Mouse (Mus musculus) intestine, postnatal 0 days (tissue): ENCODE measurements at regions not wholly inside any gene's neighbourhood (a gene's known extent, or its start where the extent isn't known, plus 50 kb on each side); places are given as distances from the start of the nearest gene placed in this dataset.

ENCODE experiments used
- ATAC-seq: fragments of 200-750 bp; cut with Nextera tagmentation; 2 replicates; pipeline ENCODE4 v1.8.0; 2017; ENCODE audit warnings: mild to moderate bottlenecking, moderate TSS enrichment, moderate library complexity
- H3K27ac ChIP-seq: fragments of 300-500 bp; sonication (generic); 2 replicates; pipeline ENCODE4 v1.5.1; 2014; ENCODE audit warnings: mild to moderate bottlenecking, low read depth, low read length, moderate library complexity
- H3K27me3 ChIP-seq: fragments of 300-500 bp; sonication (generic); replicated peaks from 2 replicates; pipeline ENCODE4 v1.6.1; 2014; ENCODE audit warnings: low read length, mixed read lengths; ENCODE audit not compliant: control insufficient read depth, insufficient read depth
- H3K36me3 ChIP-seq: fragments of 300-500 bp; sonication (generic); 2 replicates; pipeline ENCODE4 v1.6.1; 2014; ENCODE audit warnings: mild to moderate bottlenecking, moderate library complexity; ENCODE audit not compliant: control insufficient read depth, insufficient read depth
- H3K4me1 ChIP-seq: fragments of 300-500 bp; sonication (generic); replicated peaks from 2 replicates; pipeline ENCODE4 v1.6.1; 2014; ENCODE audit warnings: antibody characterized with exemption, low read length, mixed read lengths; ENCODE audit not compliant: control insufficient read depth, insufficient read depth
- H3K4me2 ChIP-seq: fragments of 300-500 bp; sonication (generic); replicated peaks from 2 replicates; pipeline ENCODE4 v1.6.1; 2014; ENCODE audit warnings: low read depth, mild to moderate bottlenecking, moderate library complexity
- H3K4me3 ChIP-seq: fragments of 300-500 bp; sonication (generic); 2 replicates; pipeline ENCODE4 v1.5.1; 2014; ENCODE audit warnings: low read depth, low read length
- H3K9ac ChIP-seq: fragments of 300-500 bp; sonication (generic); 2 replicates; pipeline ENCODE4 v1.6.1; 2014; ENCODE audit warnings: mild to moderate bottlenecking, low read depth, low read length
- H3K9me3 ChIP-seq: fragments of 300-500 bp; sonication (generic); 2 replicates; pipeline ENCODE4 v1.6.1; 2016; ENCODE audit warnings: mixed run types; ENCODE audit not compliant: control insufficient read depth
- CTCF ChIP-seq: sonication (generic); IDR thresholded peaks from 2 replicates; pipeline ENCODE4 v1.5.1; 2016; ENCODE audit warnings: low read depth, mild to moderate bottlenecking, control low read depth, antibody characterized with exemption, moderate library complexity
- WGBS: fragments of 180-500 bp; shearing (Covaris S2); extraction: QIAGEN DNeasy Blood & Tissue Kit; methylation state at CpG from one replicate; pipeline ENCODE4 v1.1.7; 2014; 5-methylcytosine and 5-hydroxymethylcytosine counted together

- 69% methylated on average over 5 of the region's 5 CpGs for WGBS
- no peak for TF ChIP-seq CTCF
- H3K9ac ChIP-seq = no peak overlapping the region
- 0 out of 2 replicates have a peak, but pooled peaks cover 10% of the 10 kb centered on the region for H3K4me1 ChIP-seq
- H3K36me3 ChIP-seq = no peaks in the 10 kb centered on the region
- no peak for ATAC-seq
- no peak overlapping the region for H3K4me2 ChIP-seq
- no peaks in the 10 kb centered on the region for H3K9me3 ChIP-seq
- no peak overlapping the region for H3K27ac ChIP-seq
- H3K4me3 ChIP-seq = no peak overlapping the region
- H3K27me3 ChIP-seq = no peaks in the 10 kb centered on the region
Measured at GRCm38 (mm10) chr11:22630982-22631381, 119.1 kb downstream of the Tmem17 start.

GRCm38 (mm10) chr11:22631606-22632313 lies 119.9 kb downstream of the Tmem17 start:
- H3K27ac ChIP-seq = no peak overlapping the region
- no peak for ATAC-seq
- WGBS = 24% methylated on average over 6 of the region's 6 CpGs
- H3K9me3 ChIP-seq = no peaks in the 10 kb centered on the region
- peak overlapping the region; percentile 13; the same call in 1 of the 2 replicates for H3K4me2 ChIP-seq
- no peak overlapping the region for H3K4me3 ChIP-seq
- H3K36me3 ChIP-seq = no peaks in the 10 kb centered on the region
- H3K9ac ChIP-seq = no peak overlapping the region
- H3K27me3 ChIP-seq = no peaks in the 10 kb centered on the region
- 0 out of 2 replicates have a peak, but pooled peaks cover 10% of the 10 kb centered on the region for H3K4me1 ChIP-seq
- peak; percentile 78 for TF ChIP-seq CTCF

GRCm38 (mm10) chr11:22632314-22632700 lies 120.4 kb downstream of the Tmem17 start:
- H3K27me3 ChIP-seq = no peaks in the 10 kb centered on the region
- H3K27ac ChIP-seq = no peak overlapping the region
- H3K9me3 ChIP-seq = no peaks in the 10 kb centered on the region
- H3K36me3 ChIP-seq = no peaks in the 10 kb centered on the region
- H3K9ac ChIP-seq = no peak overlapping the region
- peak; percentile 46; the same call in 1 of the 2 replicates for ATAC-seq
- no peak overlapping the region for H3K4me3 ChIP-seq
- no peak overlapping the region for H3K4me2 ChIP-seq
- H3K4me1 ChIP-seq = 0 out of 2 replicates have a peak, but pooled peaks cover 10% of the 10 kb centered on the region
- no peak for TF ChIP-seq CTCF

DNA sequence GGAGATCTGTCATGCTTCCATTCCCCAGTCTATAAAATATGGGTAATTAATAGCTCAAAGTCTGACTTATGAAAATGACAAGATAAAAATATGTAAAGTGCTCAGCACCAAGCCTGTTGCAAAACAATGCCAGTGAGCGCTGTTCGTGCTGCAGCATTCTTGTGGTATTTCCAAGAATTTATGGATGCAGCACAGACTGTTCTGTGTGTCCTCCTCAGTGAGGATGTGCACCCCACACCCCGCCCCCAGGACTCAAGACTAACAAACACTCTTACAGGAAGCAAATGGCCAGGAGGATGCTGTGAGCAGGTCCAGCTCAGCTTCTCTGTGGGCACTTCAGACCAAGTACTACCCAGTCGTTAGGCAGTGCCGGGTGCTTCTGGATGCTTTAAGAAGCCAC lies 121.1 kb downstream of the Tmem17 start:
- no peak for TF ChIP-seq CTCF
- no peaks in the 10 kb centered on the region for H3K27me3 ChIP-seq
- WGBS = 61% methylated on average over 5 of the region's 5 CpGs
- H3K9ac ChIP-seq = no peak overlapping the region
- no peaks in the 10 kb centered on the region for H3K9me3 ChIP-seq
- H3K27ac ChIP-seq = no peak overlapping the region
- H3K36me3 ChIP-seq = no peaks in the 10 kb centered on the region
- no peak overlapping the region for H3K4me3 ChIP-seq
- H3K4me1 ChIP-seq = 0 out of 2 replicates have a peak, but pooled peaks cover 10% of the 10 kb centered on the region
- H3K4me2 ChIP-seq = no peak overlapping the region
- no peak for ATAC-seq

DNA sequence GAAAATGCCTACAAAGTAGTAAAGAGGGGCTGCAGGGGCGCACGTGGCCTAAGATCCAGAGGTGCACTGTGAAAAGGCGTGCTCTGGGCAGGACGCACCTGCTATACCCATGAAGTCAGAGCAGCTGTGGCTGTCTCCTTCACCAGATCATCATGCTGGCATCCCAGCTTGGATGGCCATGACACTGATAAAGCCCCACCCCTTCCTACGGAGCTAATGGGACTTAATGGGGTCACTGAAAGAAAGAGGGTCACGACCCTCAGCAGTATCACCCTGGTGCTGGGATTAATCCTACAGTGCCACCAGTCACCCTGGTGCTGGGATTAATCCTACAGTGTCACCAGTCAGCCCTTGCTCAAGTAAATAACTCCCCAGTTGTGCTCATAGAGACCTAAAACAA lies 122.1 kb downstream of the Tmem17 start:
- H3K9ac ChIP-seq = no peak overlapping the region
- H3K9me3 ChIP-seq = no peaks in the 10 kb centered on the region
- H3K27ac ChIP-seq = no peak overlapping the region
- no peaks in the 10 kb centered on the region for H3K36me3 ChIP-seq
- no peak for TF ChIP-seq CTCF
- H3K4me1 ChIP-seq = 0 out of 2 replicates have a peak, but pooled peaks cover 10% of the 10 kb centered on the region
- no peak overlapping the region for H3K4me2 ChIP-seq
- 72% methylated on average over 6 of the region's 6 CpGs for WGBS
- H3K27me3 ChIP-seq = no peaks in the 10 kb centered on the region
- H3K4me3 ChIP-seq = no peak overlapping the region
- no peak for ATAC-seq

DNA sequence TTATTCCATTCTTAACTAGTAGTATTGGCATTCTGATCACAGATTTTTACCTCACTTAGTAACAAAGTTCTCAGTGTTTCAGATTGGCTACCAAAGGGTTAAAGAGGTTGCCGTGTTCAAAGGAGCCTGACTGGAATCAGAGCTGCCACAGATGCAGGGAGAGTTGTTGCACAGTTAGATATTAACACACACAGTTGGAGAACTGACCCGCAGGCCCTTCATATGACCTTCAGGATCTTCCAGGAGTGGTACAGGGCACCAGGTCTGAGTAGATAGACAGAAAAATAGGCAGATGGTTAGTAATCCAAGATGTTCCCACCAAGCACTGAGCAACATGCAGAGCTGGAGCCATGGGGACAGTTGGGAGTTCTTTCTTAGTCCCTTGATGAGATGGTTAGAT lies 123.1 kb downstream of the Tmem17 start:
- no peak for TF ChIP-seq CTCF
- H3K9me3 ChIP-seq = no peaks in the 10 kb centered on the region
- H3K4me3 ChIP-seq = no peak overlapping the region
- H3K4me2 ChIP-seq = no peak overlapping the region
- 0 out of 2 replicates have a peak, but pooled peaks cover 10% of the 10 kb centered on the region for H3K4me1 ChIP-seq
- no peak overlapping the region for H3K9ac ChIP-seq
- WGBS = 34% methylated on average over 2 of the region's 2 CpGs
- H3K27ac ChIP-seq = no peak overlapping the region
- no peaks in the 10 kb centered on the region for H3K36me3 ChIP-seq
- no peaks in the 10 kb centered on the region for H3K27me3 ChIP-seq
- ATAC-seq = no peak

DNA sequence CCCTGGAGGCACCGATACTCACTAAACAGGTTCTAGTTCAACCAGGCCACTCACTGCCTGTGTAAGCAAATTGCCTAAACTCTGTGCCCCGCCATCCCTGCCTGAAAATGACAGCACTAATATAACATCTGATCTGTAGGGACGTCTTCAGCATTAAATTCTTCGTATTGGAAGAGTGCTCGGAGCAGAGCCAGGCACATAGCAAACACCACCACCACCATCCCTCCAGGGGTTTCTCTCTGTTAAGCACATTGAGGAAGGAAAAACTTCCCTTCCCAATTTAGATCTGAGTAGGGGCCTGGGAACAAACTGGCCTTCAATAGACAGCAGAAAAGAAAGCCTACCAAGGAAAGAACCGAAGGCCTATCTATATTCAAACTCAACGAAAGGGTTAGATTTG lies 124.4 kb downstream of the Tmem17 start:
- 0 out of 2 replicates have a peak, but pooled peaks cover 10% of the 10 kb centered on the region for H3K4me1 ChIP-seq
- no peaks in the 10 kb centered on the region for H3K27me3 ChIP-seq
- ATAC-seq = no peak
- WGBS = 75% methylated on average over 7 of the region's 7 CpGs
- no peak overlapping the region for H3K27ac ChIP-seq
- no peak overlapping the region for H3K4me3 ChIP-seq
- no peaks in the 10 kb centered on the region for H3K36me3 ChIP-seq
- TF ChIP-seq CTCF = no peak
- H3K9me3 ChIP-seq = no peaks in the 10 kb centered on the region
- no peak overlapping the region for H3K9ac ChIP-seq
- no peak overlapping the region for H3K4me2 ChIP-seq
